Mouse (Mus musculus) ovary, postnatal 10 days (tissue): ENCODE measurements around the gene Rilpl1.

Experiments used
- DNase-seq: peaks from one replicate; pipeline ENCODE4 v3.0.0; 2022; ENCODE audit warnings: low spot score

Gene Rilpl1

GRCm38 (mm10) chr5:124452494-124453228 lies 78.5 kb downstream of the Rilpl1 start:
- DNase-seq, result no peak

GRCm38 (mm10) chr5:124450641-124451340 lies 80.4 kb downstream of the Rilpl1 start:
- DNase-seq, result no peak

GRCm38 (mm10) chr5:124450051-124450450 lies 81.1 kb downstream of the Rilpl1 start:
- DNase-seq, result no peak

GRCm38 (mm10) chr5:124449494-124449893 lies 81.7 kb downstream of the Rilpl1 start:
- DNase-seq, result no peak

GRCm38 (mm10) chr5:124446301-124446881 lies 84.8 kb downstream of the Rilpl1 start:
- DNase-seq, result no peak

- no peak for DNase-seq
Observed at GRCm38 (mm10) chr5:124445621-124446293, 85.4 kb downstream of the Rilpl1 start.

- DNase-seq, result no peak
Observed at GRCm38 (mm10) chr5:124444661-124445561, 86.3 kb downstream of the Rilpl1 start.

- DNase-seq, result no peak
Observed at GRCm38 (mm10) chr5:124444208-124444607, 87.0 kb downstream of the Rilpl1 start.
